Mouse (Mus musculus) neural tube, embryonic 10.5 days (tissue): ENCODE data around the gene Vmn1r23.
"Not testable (repeated sequence)": the region's sequence is repeated elsewhere in the genome, so short reads cannot be mapped to it uniquely, and the experiment has no call there.

Experiments
- DNase-seq: peaks from one replicate; pipeline ENCODE4 v3.0.0-alpha.2; 2017; ENCODE audit warnings: low spot score; ENCODE audit errors: extremely low spot score

The Vmn1r23 gene

GRCm38 (mm10) chr6:57926738-57927137 is at the start of gene Vmn1r23:
Gene Vmn1r23, minus strand, starts transcription at chr6:57926838.
- DNase-seq, result no peak

- DNase-seq, result not testable (repeated sequence)
These were observed 34.8 kb upstream of the Vmn1r23 start, which contains the start of gene Vmn1r24 for GRCm38 (mm10) chr6:57961403-57961802. Gene Vmn1r24, minus strand, starts transcription at chr6:57961503.

- no peak for DNase-seq
These were observed 18.7 kb downstream of the Vmn1r23 start, which contains the start of gene Vmn1r22 for GRCm38 (mm10) chr6:57907928-57908327. Gene Vmn1r22, minus strand, starts transcription at chr6:57908028.
